Mouse (Mus musculus) megakaryocyte, embryonic 14.5 days (primary cell): Measurements from ENCODE around the gene Asap2. TPM values are rescaled to one million over a fixed set of nuclear protein-coding genes. Genes with fewer than 3 reads are reported as not detected.

Source experiments
- H3K27me3 ChIP-seq: replicated peaks from 2 replicates; pipeline ENCODE3; 2012; ENCODE audit warnings: inconsistent platforms
- H3K36me3 ChIP-seq: replicated peaks from 2 replicates; pipeline ENCODE3; 2012; ENCODE audit warnings: low read length, inconsistent platforms, mixed read lengths
- H3K4me1 ChIP-seq: 2 replicates; pipeline ENCODE4 v1.6.1; 2012; ENCODE audit warnings: inconsistent platforms
- H3K4me3 ChIP-seq: replicated peaks from 2 replicates; pipeline ENCODE3; 2012; ENCODE audit warnings: moderate library complexity, mild to moderate bottlenecking, inconsistent platforms
- H3K9me3 ChIP-seq: 2 replicates; pipeline ENCODE4 v1.6.1; 2012; ENCODE audit warnings: inconsistent platforms
- FLI1 ChIP-seq: IDR thresholded peaks from 2 replicates; pipeline ENCODE4 v1.6.1; 2012; ENCODE audit warnings: low read length, inconsistent platforms, mixed read lengths
- GATA1 ChIP-seq: IDR thresholded peaks from 3 replicates; pipeline ENCODE4 v1.6.1; 2012; ENCODE audit warnings: mixed read lengths, low read length, inconsistent platforms, borderline replicate concordance
- polyA plus RNA-seq: library from polyadenylated mRNA; stranded (reverse); fragments of >175 nt; gene quantifications from 2 replicates; pipeline ENCODE4 v1.2.3, GENCODE M21; 2012; ENCODE audit warnings: low replicate concordance; ENCODE audit not compliant: insufficient read depth

Asap2 gene
- polyA plus RNA-seq, 1 experiment = 26.1 TPM

GRCm38 (mm10) chr12:21226316-21226715 is 236.1 kb downstream of the Asap2 start:
- H3K4me1 ChIP-seq = peaks cover 91% of the 10 kb centered on the region
- H3K27me3 ChIP-seq = no peaks in the 10 kb centered on the region
- peak overlapping the region; percentile 75 for H3K4me3 ChIP-seq
- peaks cover 71% of the 10 kb centered on the region for H3K36me3 ChIP-seq
- no peaks in the 10 kb centered on the region for H3K9me3 ChIP-seq
- TF ChIP-seq FLI1 (no peak), GATA1 (no peak)

- Histone ChIP-seq H3K4me1 (peaks cover 91% of the 10 kb centered on the region), H3K27me3 (no peaks in the 10 kb centered on the region), H3K4me3 (peak overlapping the region; percentile 71), H3K9me3 (no peaks in the 10 kb centered on the region), H3K36me3 (peaks cover 71% of the 10 kb centered on the region)
- no peak for TF ChIP-seq FLI1
- TF ChIP-seq GATA1 = no peak
These were observed 237.1 kb downstream of the Asap2 start for GRCm38 (mm10) chr12:21227076-21227980.

GRCm38 (mm10) chr12:21228650-21229049 is 238.4 kb downstream of the Asap2 start:
- H3K4me3 ChIP-seq = peak overlapping the region; percentile 77
- peaks cover 69% of the 10 kb centered on the region for H3K36me3 ChIP-seq
- H3K27me3 ChIP-seq = no peaks in the 10 kb centered on the region
- H3K4me1 ChIP-seq = peaks cover 96% of the 10 kb centered on the region
- H3K9me3 ChIP-seq = no peaks in the 10 kb centered on the region
- TF ChIP-seq FLI1 = no peak
- no peak for TF ChIP-seq GATA1

- Histone ChIP-seq H3K36me3 (peaks cover 65% of the 10 kb centered on the region), H3K9me3 (no peaks in the 10 kb centered on the region), H3K4me1 (peaks cover 96% of the 10 kb centered on the region), H3K4me3 (peak overlapping the region; percentile 66), H3K27me3 (no peaks in the 10 kb centered on the region)
- TF ChIP-seq FLI1 (no peak), GATA1 (no peak)
These were observed 239.0 kb downstream of the Asap2 start for GRCm38 (mm10) chr12:21229076-21229918.

GRCm38 (mm10) chr12:21233727-21234126 is 243.5 kb downstream of the Asap2 start:
- TF ChIP-seq FLI1 = no peak
- TF ChIP-seq GATA1 = no peak
- peaks cover 90% of the 10 kb centered on the region for H3K4me1 ChIP-seq
- no peak overlapping the region for H3K4me3 ChIP-seq
- H3K9me3 ChIP-seq = no peaks in the 10 kb centered on the region
- H3K36me3 ChIP-seq = peaks cover 84% of the 10 kb centered on the region
- no peaks in the 10 kb centered on the region for H3K27me3 ChIP-seq

- Histone ChIP-seq H3K27me3 (no peaks in the 10 kb centered on the region), H3K4me3 (peak overlapping the region; percentile 26), H3K9me3 (no peaks in the 10 kb centered on the region), H3K36me3 (peaks cover 87% of the 10 kb centered on the region), H3K4me1 (peaks cover 85% of the 10 kb centered on the region)
- TF ChIP-seq FLI1 = no peak
- no peak for TF ChIP-seq GATA1
These were observed 244.3 kb downstream of the Asap2 start for GRCm38 (mm10) chr12:21234560-21234959.

DNA sequence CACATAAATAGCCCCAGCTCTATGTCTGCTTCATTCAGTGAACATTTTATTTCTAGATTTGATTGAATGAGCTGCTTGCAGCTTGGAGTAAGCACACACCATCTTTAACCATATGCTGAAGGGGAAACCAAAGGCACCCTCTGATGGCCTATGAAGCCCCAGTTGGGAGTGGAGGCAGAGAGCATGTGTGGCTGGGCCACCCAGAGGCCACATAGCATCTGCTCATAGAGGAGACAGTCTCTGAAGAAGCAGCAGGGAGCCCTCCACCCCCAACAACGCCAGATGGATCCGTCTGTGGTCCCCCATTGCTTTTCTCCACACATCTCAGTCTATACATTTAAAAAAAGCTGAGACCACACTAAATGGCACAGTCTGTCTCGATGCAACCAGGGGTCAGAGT is 251.7 kb downstream of the Asap2 start:
- Histone ChIP-seq H3K4me3 (no peak overlapping the region), H3K27me3 (no peaks in the 10 kb centered on the region), H3K9me3 (no peaks in the 10 kb centered on the region), H3K36me3 (peaks cover 92% of the 10 kb centered on the region), H3K4me1 (peaks cover 15% of the 10 kb centered on the region; the same call in 1 of the 2 replicates)
- TF ChIP-seq FLI1 = no peak
- no peak for TF ChIP-seq GATA1

DNA sequence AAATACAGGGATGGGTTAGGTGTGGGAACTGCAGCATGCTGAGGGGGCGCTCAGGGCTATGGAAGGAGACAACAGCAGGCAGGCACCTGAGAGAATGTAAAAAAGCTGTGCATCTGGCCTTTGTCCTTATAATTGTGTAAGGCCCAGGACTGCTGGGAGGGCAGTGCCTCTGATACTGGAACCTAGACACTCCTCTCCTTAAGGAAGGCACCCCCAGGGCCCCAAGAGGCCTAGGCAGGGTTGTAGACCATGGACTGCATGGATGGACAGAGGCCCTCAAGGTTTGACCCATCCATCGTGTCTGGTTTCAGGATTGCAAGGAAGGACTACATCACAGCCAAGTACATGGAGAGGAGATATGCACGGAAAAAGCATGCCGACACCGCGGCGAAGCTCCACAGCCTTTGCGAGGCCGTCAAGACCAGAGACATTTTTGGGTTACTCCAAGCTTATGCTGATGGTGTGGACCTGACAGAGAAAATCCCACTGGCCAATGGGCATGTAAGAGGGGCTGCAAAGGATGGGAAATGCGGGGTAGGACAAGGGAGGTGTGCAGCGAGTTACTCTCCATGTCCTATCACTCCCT is 254.2 kb downstream of the Asap2 start:
- TF ChIP-seq GATA1 (no peak), FLI1 (no peak)
- H3K4me3 ChIP-seq = no peak overlapping the region
- peaks cover 92% of the 10 kb centered on the region for H3K36me3 ChIP-seq
- no peaks in the 10 kb centered on the region for H3K27me3 ChIP-seq
- H3K4me1 ChIP-seq = no peaks in the 10 kb centered on the region
- H3K9me3 ChIP-seq = no peaks in the 10 kb centered on the region

DNA sequence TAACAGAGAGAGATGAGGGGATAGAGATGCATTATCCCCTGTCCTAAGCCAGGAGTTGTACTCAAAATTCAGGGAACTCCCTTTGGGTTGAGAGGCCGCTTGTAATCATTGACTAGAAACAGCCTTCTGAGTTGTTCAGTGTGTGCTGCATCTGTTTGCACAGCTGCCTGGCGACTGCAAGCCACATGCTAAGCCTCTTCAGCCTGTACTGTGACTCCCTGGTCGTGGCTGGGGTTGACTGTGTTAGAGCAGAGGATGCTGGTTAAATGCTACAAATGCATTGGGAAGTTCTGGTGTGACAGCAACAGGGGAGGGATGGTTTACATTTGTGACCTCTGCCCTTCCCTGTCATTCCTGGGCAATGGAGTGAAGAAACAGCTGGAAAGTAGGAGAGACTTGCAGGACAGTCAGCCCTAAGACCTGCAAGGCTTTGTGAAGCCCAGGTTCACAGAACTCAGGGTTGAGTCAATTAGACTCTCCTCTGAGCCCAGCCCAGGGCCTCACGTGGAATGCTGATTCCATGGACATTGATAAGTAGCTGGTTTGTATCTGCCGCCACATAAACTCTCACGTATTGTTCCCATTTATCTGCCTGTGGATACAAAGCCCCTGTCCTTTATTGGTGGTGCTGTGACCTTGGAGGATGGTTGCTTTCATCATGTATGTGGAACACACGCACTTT is 257.6 kb downstream of the Asap2 start:
- H3K27me3 ChIP-seq = no peaks in the 10 kb centered on the region

More for the DNA sequence above, 257.6 kb downstream of the Asap2 start:
- H3K9me3 ChIP-seq = no peaks in the 10 kb centered on the region
- H3K36me3 ChIP-seq = peaks cover 99% of the 10 kb centered on the region
- no peak for TF ChIP-seq GATA1
- no peak for TF ChIP-seq FLI1
- no peaks in the 10 kb centered on the region for H3K4me1 ChIP-seq
- no peak overlapping the region for H3K4me3 ChIP-seq
